Mouse (Mus musculus) lung, postnatal 0 days (tissue): ENCODE measurements at regions not wholly inside any gene's neighbourhood (a gene's known extent, or its start where the extent isn't known, plus 50 kb on each side); places are given as distances from the start of the nearest gene placed in this dataset.

Experiments
- CTCF ChIP-seq: IDR thresholded peaks from 2 replicates; pipeline ENCODE4 v1.5.1; 2016; ENCODE audit warnings: antibody characterized with exemption, mild to moderate bottlenecking
- EP300 ChIP-seq: IDR thresholded peaks from 2 replicates; pipeline ENCODE4 v1.6.1; 2016; ENCODE audit warnings: antibody characterized with exemption, mild to moderate bottlenecking, control low read depth

- TF ChIP-seq CTCF (no peak), EP300 (no peak)
These were observed 344.4 kb upstream of the Fbxo33 start for GRCm38 (mm10) chr12:59563960-59564359.
